Mouse (Mus musculus): ENCODE measurements around the gene Irgm1. TPM values are rescaled to one million over a fixed set of nuclear protein-coding genes. Genes with fewer than 3 reads are reported as not detected.
"Not testable (repeated sequence)": the region's sequence is repeated elsewhere in the genome, so short reads cannot be mapped to it uniquely, and the experiment has no call there.

Gene Irgm1
- polyA plus RNA-seq, 1 experiment from 2014 or later = 14.4 TPM

DNA sequence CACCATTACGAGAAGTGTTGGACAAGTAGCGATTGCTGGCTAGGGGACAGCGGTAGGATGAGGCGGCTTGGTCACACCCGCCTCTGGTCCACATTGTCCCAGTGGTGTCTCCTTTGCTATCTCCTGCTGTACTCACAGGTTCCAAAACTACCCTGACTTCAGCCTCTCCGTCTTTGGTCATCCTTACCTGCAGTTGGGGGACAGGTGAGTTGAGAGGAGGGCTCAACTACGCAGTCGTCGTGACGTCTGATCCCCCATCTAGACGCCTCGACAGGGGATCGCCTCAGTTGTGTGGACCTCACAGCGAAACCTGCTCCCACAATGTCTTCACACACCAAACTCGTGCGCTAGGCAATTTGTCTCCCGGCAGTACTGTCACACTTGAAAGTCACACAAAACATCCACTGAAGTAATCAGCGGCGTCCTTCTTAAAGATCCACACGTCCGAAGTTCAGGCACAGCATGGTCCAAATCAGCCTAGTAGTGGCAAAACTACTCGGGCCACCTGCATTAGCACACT, 47.1 kb downstream of the Irgm1 start:
- H3K4me2 ChIP-seq (replicated peaks; ENCODE audit: low read depth) = peak overlapping the region; percentile 63
- H3K9ac ChIP-seq (ENCODE audit: low read length) = no peak overlapping the region
- TF ChIP-seq EP300 (optimal IDR thresholded peaks at IDR 0.05) (no peak), CTCF (IDR thresholded peaks at IDR 0.05; ENCODE audit: low read depth) (no peak)
- H3K4me1 ChIP-seq (replicated peaks; ENCODE audit: control insufficient read depth, insufficient read depth) = 0 out of 2 replicates have a peak, but pooled peaks cover 3% of the 10 kb centered on the region
- DNase-seq (ENCODE audit: low spot score) (no peak), ATAC-seq (ENCODE audit: low FRiP score, low TSS enrichment) (no peak)
- H3K27ac ChIP-seq (replicated peaks) = no peak overlapping the region
- H3K36me3 ChIP-seq (ENCODE audit: control insufficient read depth, insufficient read depth, low read length) = no peaks in the 10 kb centered on the region
- WGBS = 11% methylated on average over 22 of the region's 22 CpGs
- no peaks in the 10 kb centered on the region for H3K9me3 ChIP-seq (ENCODE audit: control insufficient read depth, low read length)
- H3K27me3 ChIP-seq (ENCODE audit: control insufficient read depth, insufficient read depth, low read length) = no peaks in the 10 kb centered on the region
- peak overlapping the region; percentile 32 for H3K4me3 ChIP-seq (ENCODE audit: low read depth, low read length)

DNA sequence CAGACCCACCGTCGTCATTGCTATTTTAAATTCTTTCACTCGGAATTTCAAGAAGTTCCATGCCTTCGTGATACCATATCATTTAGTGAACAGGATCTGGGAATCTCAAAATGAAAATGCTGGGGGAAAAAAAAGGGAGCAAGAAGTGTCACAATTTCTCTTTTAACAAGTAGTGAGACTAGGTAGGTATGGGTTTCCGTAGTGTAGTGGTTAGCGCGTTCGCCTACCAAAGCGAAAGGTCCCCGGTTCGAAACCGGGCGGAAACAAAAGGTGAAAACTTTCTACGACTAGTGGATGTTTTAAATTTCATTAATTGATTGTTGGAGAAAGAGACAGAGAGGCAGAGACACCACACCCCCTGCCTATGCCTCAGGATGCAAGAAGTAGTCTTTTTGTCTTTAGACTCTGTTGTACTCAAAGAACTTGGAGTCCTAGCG, 47.9 kb downstream of the Irgm1 start:
- no peak overlapping the region for H3K27ac ChIP-seq (replicated peaks)
- H3K4me2 ChIP-seq (replicated peaks; ENCODE audit: low read depth) = peak overlapping the region; percentile 63
- no peak for ATAC-seq (ENCODE audit: low FRiP score, low TSS enrichment)
- DNase-seq (ENCODE audit: low spot score) = peak; percentile 66
- no peak for TF ChIP-seq EP300 (optimal IDR thresholded peaks at IDR 0.05)
- TF ChIP-seq CTCF (IDR thresholded peaks at IDR 0.05; ENCODE audit: low read depth) = 0 out of 2 replicates have a peak, but pooled peaks have one; percentile 11
- 2% methylated on average over 15 of the region's 15 CpGs for WGBS
- H3K4me3 ChIP-seq (ENCODE audit: low read depth, low read length) = peak overlapping the region; percentile 32
- no peaks in the 10 kb centered on the region for H3K9me3 ChIP-seq (ENCODE audit: control insufficient read depth, low read length)
- no peaks in the 10 kb centered on the region for H3K27me3 ChIP-seq (ENCODE audit: control insufficient read depth, insufficient read depth, low read length)
- 0 out of 2 replicates have a peak, but pooled peaks cover 3% of the 10 kb centered on the region for H3K4me1 ChIP-seq (replicated peaks; ENCODE audit: control insufficient read depth, insufficient read depth)
- no peaks in the 10 kb centered on the region for H3K36me3 ChIP-seq (ENCODE audit: control insufficient read depth, insufficient read depth, low read length)
- H3K9ac ChIP-seq (ENCODE audit: low read length) = no peak overlapping the region

DNA sequence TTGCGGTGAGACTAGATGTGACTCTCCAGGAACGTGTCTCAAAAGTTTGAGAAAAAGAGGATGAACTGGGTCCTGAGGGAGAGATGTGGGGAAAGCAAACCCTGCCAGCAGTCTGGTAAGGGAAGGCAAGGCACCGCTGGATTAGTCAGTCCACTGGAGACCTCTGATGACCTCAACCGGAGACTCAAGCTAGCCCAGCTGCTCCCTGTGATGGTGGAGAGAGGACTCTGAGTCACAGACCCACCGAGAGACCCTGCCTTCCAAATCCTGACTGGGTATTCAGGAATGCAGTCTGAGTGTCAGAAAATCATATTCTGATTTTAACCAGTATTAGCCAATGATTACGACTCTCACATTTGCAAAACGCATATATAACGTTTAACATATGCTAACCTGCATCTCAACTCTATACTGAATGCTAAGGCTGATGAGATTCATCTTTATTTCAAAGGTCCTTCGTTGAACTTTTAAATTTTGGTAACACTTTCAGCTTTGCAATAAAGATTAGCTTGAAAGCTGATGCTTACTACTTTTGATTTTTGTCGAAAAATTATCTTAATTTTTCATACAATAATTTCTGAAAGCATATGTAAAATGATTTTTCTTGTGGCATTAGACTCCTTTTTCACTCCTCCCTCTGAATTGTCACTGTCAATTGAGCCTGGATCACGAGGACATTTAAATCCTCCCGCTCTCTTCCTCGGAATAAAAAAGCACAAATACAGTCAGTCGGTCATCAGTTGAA, 48.5 kb downstream of the Irgm1 start:
- ATAC-seq (ENCODE audit: low FRiP score, low TSS enrichment) (no peak), DNase-seq (ENCODE audit: low spot score) (no peak)
- no peak overlapping the region for H3K9ac ChIP-seq (ENCODE audit: low read length)
- no peaks in the 10 kb centered on the region for H3K9me3 ChIP-seq (ENCODE audit: control insufficient read depth, low read length)
- H3K4me2 ChIP-seq (replicated peaks; ENCODE audit: low read depth) = peak overlapping the region; percentile 63; the same call in 1 of the 2 replicates
- 0 out of 2 replicates have a peak, but pooled peaks cover 3% of the 10 kb centered on the region for H3K4me1 ChIP-seq (replicated peaks; ENCODE audit: control insufficient read depth, insufficient read depth)
- no peaks in the 10 kb centered on the region for H3K27me3 ChIP-seq (ENCODE audit: control insufficient read depth, insufficient read depth, low read length)
- no peak overlapping the region for H3K27ac ChIP-seq (replicated peaks)
- 39% methylated on average over 14 of the region's 14 CpGs for WGBS
- H3K36me3 ChIP-seq (ENCODE audit: control insufficient read depth, insufficient read depth, low read length) = no peaks in the 10 kb centered on the region
- 0 out of 2 replicates have a peak overlapping the region, but pooled peaks have one; percentile 32 for H3K4me3 ChIP-seq (ENCODE audit: low read depth, low read length)
- TF ChIP-seq EP300 (optimal IDR thresholded peaks at IDR 0.05) (no peak), CTCF (IDR thresholded peaks at IDR 0.05; ENCODE audit: low read depth) (no peak)

DNA sequence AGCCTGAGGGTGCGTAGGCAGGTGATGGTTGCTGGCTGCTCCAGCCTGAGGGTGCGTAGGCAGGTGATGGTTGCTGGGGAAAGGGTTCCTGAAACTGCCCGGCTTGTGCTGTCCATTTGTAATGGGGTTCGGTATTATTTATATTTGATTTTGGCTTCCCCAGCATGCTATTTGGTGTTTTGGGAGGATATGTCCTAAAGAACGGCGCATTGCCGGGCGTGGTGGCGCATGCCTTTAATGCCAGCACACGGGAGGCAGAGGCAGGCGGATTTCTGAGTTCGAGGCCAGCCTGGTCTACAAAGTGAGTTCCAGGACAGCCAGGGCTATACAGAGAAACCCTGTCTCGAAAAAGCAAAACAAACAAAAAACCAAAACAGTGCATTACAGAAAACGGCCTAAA, 50.2 kb downstream of the Irgm1 start:
- not testable (repeated sequence) for H3K4me1 ChIP-seq (replicated peaks; ENCODE audit: control insufficient read depth, insufficient read depth); H3K27me3 ChIP-seq (ENCODE audit: control insufficient read depth, insufficient read depth, low read length); H3K36me3 ChIP-seq (ENCODE audit: control insufficient read depth, insufficient read depth, low read length); H3K9me3 ChIP-seq (ENCODE audit: control insufficient read depth, low read length); ATAC-seq (ENCODE audit: low FRiP score, low TSS enrichment); H3K4me3 ChIP-seq (ENCODE audit: low read depth, low read length); H3K27ac ChIP-seq (replicated peaks); H3K4me2 ChIP-seq (replicated peaks; ENCODE audit: low read depth); H3K9ac ChIP-seq (ENCODE audit: low read length); DNase-seq (ENCODE audit: low spot score)
- WGBS = 87% methylated on average over 14 of the region's 14 CpGs

DNA sequence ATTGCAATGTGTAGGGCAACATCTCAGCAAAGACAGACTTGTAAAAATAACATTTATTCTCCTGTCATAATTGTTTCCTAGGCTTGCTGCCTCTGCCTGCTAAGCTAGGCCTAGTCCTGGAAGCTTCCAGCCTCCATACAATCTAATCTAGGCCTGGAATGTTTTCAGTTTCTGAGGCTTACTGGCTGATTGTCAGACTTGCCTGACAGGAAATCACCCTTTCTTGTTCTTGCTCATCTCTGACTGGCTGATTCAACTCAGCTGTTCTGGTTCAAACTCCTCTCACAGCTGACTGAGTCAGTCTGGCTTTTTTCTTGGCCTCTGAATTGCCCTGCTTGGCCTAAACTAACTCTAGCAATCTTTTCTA, 51.2 kb downstream of the Irgm1 start:
- H3K9ac ChIP-seq (ENCODE audit: low read length) = no peak overlapping the region
- DNase-seq (ENCODE audit: low spot score) = no peak

More for the DNA sequence above, 51.2 kb downstream of the Irgm1 start:
- H3K4me1 ChIP-seq (replicated peaks; ENCODE audit: control insufficient read depth, insufficient read depth) = 0 out of 2 replicates have a peak, but pooled peaks cover 3% of the 10 kb centered on the region
- H3K27me3 ChIP-seq (ENCODE audit: control insufficient read depth, insufficient read depth, low read length) = no peaks in the 10 kb centered on the region
- no peaks in the 10 kb centered on the region for H3K36me3 ChIP-seq (ENCODE audit: control insufficient read depth, insufficient read depth, low read length)
- no peaks in the 10 kb centered on the region for H3K9me3 ChIP-seq (ENCODE audit: control insufficient read depth, low read length)
- no peak overlapping the region for H3K4me3 ChIP-seq (ENCODE audit: low read depth, low read length)
- no peak for ATAC-seq (ENCODE audit: low FRiP score, low TSS enrichment)
- TF ChIP-seq CTCF (IDR thresholded peaks at IDR 0.05; ENCODE audit: low read depth) (no peak), EP300 (optimal IDR thresholded peaks at IDR 0.05) (no peak)
- H3K27ac ChIP-seq (replicated peaks) = peak overlapping the region; percentile 71
- no peak overlapping the region for H3K4me2 ChIP-seq (replicated peaks; ENCODE audit: low read depth)

Measured in stomach, postnatal 0 days (tissue).